Mouse (Mus musculus): ENCODE results near the gene Il13ra1.

- TF ChIP-seq CTCF (conservative IDR thresholded peaks at IDR 0.05; ENCODE audit: insufficient read depth, insufficient read length, low read depth, low read length) (no peak), POLR2A (IDR thresholded peaks at IDR 0.05; ENCODE audit: low read depth, low read length) (no peak)
These were observed 82.0 kb downstream of the Il13ra1 start for GRCm38 (mm10) chrX:36193951-36194350.

Measured in kidney, adult 2 months (tissue).